Mouse (Mus musculus): Measurements from ENCODE around the gene Gm47791.

DNA sequence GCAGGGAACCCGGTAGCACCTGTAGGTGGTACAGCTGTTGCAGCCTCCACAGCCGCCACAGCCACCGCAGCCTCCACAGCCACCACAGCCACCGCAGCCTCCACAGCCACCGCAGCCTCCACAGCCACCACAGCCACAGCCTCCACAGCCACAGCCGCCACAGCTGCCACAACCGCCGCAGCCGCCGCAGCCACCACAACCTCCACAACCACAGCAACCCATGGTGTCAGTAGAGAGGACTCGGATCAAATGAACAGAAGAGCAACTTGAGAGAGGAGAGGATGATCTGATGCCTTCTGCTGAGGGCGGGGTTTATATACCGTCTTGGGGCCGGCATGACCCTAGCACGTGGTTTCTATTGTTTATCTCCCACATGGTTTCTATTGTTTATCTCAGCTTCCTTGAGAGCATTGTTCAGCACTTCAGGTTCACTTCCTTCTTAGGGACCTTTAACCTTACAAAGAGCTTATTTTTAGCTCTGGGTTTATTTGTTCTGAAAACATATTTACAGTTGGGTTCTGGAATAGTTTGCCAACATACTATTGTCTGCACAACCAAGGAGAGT, at the start of gene Gm47791:
- TF ChIP-seq MAFK (IDR thresholded peaks at IDR 0.05; ENCODE audit: insufficient read depth, low read depth, low read length), result no peak
- no peak for TF ChIP-seq CHD2 (IDR thresholded peaks at IDR 0.05; ENCODE audit: low read depth, low read length)
- no peak for TF ChIP-seq HCFC1 (IDR thresholded peaks at IDR 0.05; ENCODE audit: borderline replicate concordance, insufficient read depth, low read length)
- no peak for TF ChIP-seq ZNF384 (IDR thresholded peaks at IDR 0.05; ENCODE audit: low read depth, low read length)
